Mouse (Mus musculus) thymus, adult 2 months (tissue): ENCODE results near the gene Orm3.

Source experiments
- CTCF ChIP-seq: fragments of 200-500 bp; IDR thresholded peaks from 2 replicates; pipeline ENCODE4 v1.5.1; 2012; ENCODE audit warnings: mild to moderate bottlenecking, control low read depth, low read length, moderate library complexity, borderline replicate concordance; ENCODE audit not compliant: control insufficient read depth, poor library complexity, insufficient read depth; ENCODE audit errors: extremely low read depth
- POLR2A ChIP-seq: fragments of 200-500 bp; IDR thresholded peaks from 2 replicates; pipeline ENCODE4 v1.6.1; 2012; ENCODE audit warnings: mild to moderate bottlenecking, low read length, control low read depth, moderate library complexity; ENCODE audit not compliant: control insufficient read depth, poor library complexity, insufficient read depth; ENCODE audit errors: extremely low read depth

GRCm38 (mm10) chr4:63308316-63308715 lies 47.6 kb upstream of the Orm3 start:
- TF ChIP-seq CTCF (no peak), POLR2A (no peak)
